ENCODE assay signal across 9 mouse cellular contexts in the genomic region with DNA sequence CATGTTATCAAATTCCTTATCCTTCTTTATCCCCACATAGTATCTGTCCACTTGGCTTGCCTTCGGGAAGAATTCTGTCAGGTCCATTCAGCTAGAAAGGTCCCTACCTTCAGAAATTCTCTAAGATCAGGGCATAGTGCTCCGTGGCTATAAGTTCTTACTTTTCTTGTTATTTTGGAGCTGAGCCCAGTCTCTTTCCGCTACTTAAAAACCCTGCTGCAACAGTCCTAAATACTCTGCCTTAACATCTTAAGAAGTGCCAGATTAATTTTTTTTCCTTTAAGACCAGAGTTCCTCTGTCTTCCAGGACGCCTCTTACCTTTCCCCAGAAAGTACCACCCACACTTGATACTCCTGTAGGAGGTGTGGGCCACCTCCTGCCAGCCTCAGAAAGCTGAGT. TPM values are rescaled to one million over a fixed set of nuclear protein-coding genes. Genes with fewer than 3 reads are reported as not detected.
A peak's percentile ranks its signal among the peaks of the same experiment; 100 is the strongest.
DNase-seq lines count a peak whose midpoint lies in the region; ATAC-seq and TF ChIP-seq lines count a peak whose summit lies in the region.
"Had no signal": no experiment of that assay in that cellular context is flagged by ENCODE, and none has a peak within 500 bp of the region (broad histone marks: within the 10 kb centered on the region; RNA-seq: fewer than 3 reads in every experiment).

No protein-coding gene starts in this region.

- H3K4me3 ChIP-seq in hindbrain, embryonic 13.5 days: no peak overlapping the region
- no peak overlapping the region for H3K4me3 ChIP-seq in hindbrain, embryonic 10.5 days
- no peak overlapping the region for H3K4me3 ChIP-seq in lung, postnatal 0 days (ENCODE audit: low read depth, low read length)
- H3K4me3 ChIP-seq in embryonic facial prominence, embryonic 15.5 days (replicated peaks): no peak overlapping the region
- no peak overlapping the region for H3K4me3 ChIP-seq in myocyte

- no peak overlapping the region for H3K9ac ChIP-seq in hindbrain, embryonic 13.5 days
- no peak overlapping the region for H3K9ac ChIP-seq in lung, postnatal 0 days (replicated peaks; ENCODE audit: low read depth)
- H3K9ac ChIP-seq in embryonic facial prominence, embryonic 15.5 days: no peak overlapping the region

- peaks cover 89% of the 10 kb centered on the region for H3K4me1 ChIP-seq in hindbrain, embryonic 13.5 days (replicated peaks)
- peaks cover 90% of the 10 kb centered on the region for H3K4me1 ChIP-seq in hindbrain, embryonic 10.5 days (replicated peaks)
- peaks cover 81% of the 10 kb centered on the region for H3K4me1 ChIP-seq in lung, postnatal 0 days (ENCODE audit: insufficient read depth, low read depth, low read length)
- H3K4me1 ChIP-seq in embryonic facial prominence, embryonic 15.5 days: peaks cover 87% of the 10 kb centered on the region

- TF ChIP-seq EP300 in lung, postnatal 0 days (IDR thresholded peaks at IDR 0.05): no peak

- H3K27ac ChIP-seq in hindbrain, embryonic 13.5 days: peak overlapping the region; percentile 99
- H3K27ac ChIP-seq in hindbrain, embryonic 10.5 days: no peak overlapping the region; the same call in 1 of the 2 replicates
- peak overlapping the region; percentile 92 for H3K27ac ChIP-seq in lung, postnatal 0 days (ENCODE audit: low read length)
- peak overlapping the region; percentile 66; the same call in 1 of the 2 replicates for H3K27ac ChIP-seq in embryonic facial prominence, embryonic 15.5 days (replicated peaks)

- TF ChIP-seq CTCF in lung, postnatal 0 days (IDR thresholded peaks at IDR 0.05): no peak

- no peaks in the 10 kb centered on the region for H3K27me3 ChIP-seq in hindbrain, embryonic 13.5 days
- no peaks in the 10 kb centered on the region for H3K27me3 ChIP-seq in hindbrain, embryonic 10.5 days (ENCODE audit: insufficient read depth, poor library complexity, severe bottlenecking)
- H3K27me3 ChIP-seq in lung, postnatal 0 days (replicated peaks; ENCODE audit: insufficient read depth, low read length): no peaks in the 10 kb centered on the region
- no peaks in the 10 kb centered on the region for H3K27me3 ChIP-seq in embryonic facial prominence, embryonic 15.5 days
- H3K27me3 ChIP-seq in myocyte (ENCODE audit: control insufficient read depth, insufficient read depth, insufficient read length): no peaks in the 10 kb centered on the region

- H3K4me2 ChIP-seq in hindbrain, embryonic 13.5 days: no peak overlapping the region
- H3K4me2 ChIP-seq in lung, postnatal 0 days (replicated peaks; ENCODE audit: low read depth, low read length): no peak overlapping the region; the same call in 1 of the 2 replicates
- no peak overlapping the region for H3K4me2 ChIP-seq in embryonic facial prominence, embryonic 15.5 days (replicated peaks)
- H3K4me2 ChIP-seq in myocyte (ENCODE audit: low read depth): peak overlapping the region; percentile 49

- WGBS in hindbrain, embryonic 13.5 days: 67% methylated on average over 4 of the region's 4 CpGs
- 81% methylated on average over 4 of the region's 4 CpGs for WGBS in hindbrain, embryonic 10.5 days
- 7% methylated on average over 4 of the region's 4 CpGs for WGBS in lung, postnatal 0 days
- 15% methylated on average over 4 of the region's 4 CpGs for WGBS in embryonic facial prominence, embryonic 15.5 days

- H3K79me2 ChIP-seq in myocyte (ENCODE audit: control insufficient read depth, insufficient read depth): peaks cover 73% of the 10 kb centered on the region

- H3K36me3 ChIP-seq in hindbrain, embryonic 13.5 days: no peaks in the 10 kb centered on the region
- H3K36me3 ChIP-seq in hindbrain, embryonic 10.5 days: no peaks in the 10 kb centered on the region
- H3K36me3 ChIP-seq in lung, postnatal 0 days (ENCODE audit: insufficient read depth, low read length): no peaks in the 10 kb centered on the region
- H3K36me3 ChIP-seq in embryonic facial prominence, embryonic 15.5 days: no peaks in the 10 kb centered on the region
- no peaks in the 10 kb centered on the region for H3K36me3 ChIP-seq in myocyte (ENCODE audit: control insufficient read depth, insufficient read depth)

- H3ac ChIP-seq in myocyte (ENCODE audit: control insufficient read depth, insufficient read length): no peak overlapping the region

- DNase-seq in hindbrain, embryonic 10.5 days (ENCODE audit: low spot score): no peak
- peak; percentile 43 for DNase-seq in lung, postnatal 0 days (ENCODE audit: low spot score)
- no peak for DNase-seq in lung, postnatal 14 days
- no peak for DNase-seq in right cerebral cortex, adult 18-20 months
- DNase-seq: kidney, postnatal 14 days had no signal

- ATAC-seq in hindbrain, embryonic 13.5 days (ENCODE audit: low FRiP score): no peak
- ATAC-seq in lung, postnatal 0 days: no peak
- no peak for ATAC-seq in embryonic facial prominence, embryonic 15.5 days (ENCODE audit: insufficient number of reproducible peaks, low FRiP score, low TSS enrichment, low read depth)
- no peak for ATAC-seq in megakaryocyte progenitor cell, adult 5-6 weeks (replicated peaks; ENCODE audit: poor library complexity)

- TF ChIP-seq POLR2A in myocyte (IDR thresholded peaks at IDR 0.05; ENCODE audit: insufficient read length, low read depth): no peak

- H3K9me3 ChIP-seq in hindbrain, embryonic 13.5 days: no peaks in the 10 kb centered on the region
- H3K9me3 ChIP-seq in hindbrain, embryonic 10.5 days: no peaks in the 10 kb centered on the region
- no peaks in the 10 kb centered on the region for H3K9me3 ChIP-seq in lung, postnatal 0 days (ENCODE audit: low read length)
- H3K9me3 ChIP-seq in embryonic facial prominence, embryonic 15.5 days (replicated peaks): no peaks in the 10 kb centered on the region

TF ChIP-seq in myocyte, 11 proteins besides CTCF, POLR2A, EP300 and RAD21:
- TF ChIP-seq SRF (IDR thresholded peaks at IDR 0.05; ENCODE audit: control insufficient read depth, insufficient read length, low read depth) (no peak), USF1 (IDR thresholded peaks at IDR 0.05; ENCODE audit: low read depth) (no peak), MYOD1 (IDR thresholded peaks at IDR 0.05; ENCODE audit: control insufficient read depth in 1 of 3, insufficient read length in 2 of 3, low read depth in 2 of 3) (no peak), REST (IDR thresholded peaks at IDR 0.05; ENCODE audit: insufficient read depth, insufficient read length) (no peak), MYOG (IDR thresholded peaks at IDR 0.05; ENCODE audit: control insufficient read depth in 1 of 3, insufficient read depth in 1 of 3, insufficient read length in 2 of 3, low read depth in 2 of 3) (no peak), POLR2AphosphoS2 (IDR thresholded peaks at IDR 0.05; ENCODE audit: insufficient read length, low read depth) (no peak), E2F4 (IDR thresholded peaks at IDR 0.05; ENCODE audit: insufficient read depth) (no peak), CEBPB (IDR thresholded peaks at IDR 0.05; ENCODE audit: insufficient read depth, poor library complexity, severe bottlenecking) (no peak), MAX (IDR thresholded peaks at IDR 0.05; ENCODE audit: low read depth) (no peak), TCF12 (IDR thresholded peaks at IDR 0.05; ENCODE audit: insufficient read depth, poor library complexity, severe bottlenecking) (no peak), TCF3 (IDR thresholded peaks at IDR 0.05; ENCODE audit: insufficient read length, low read depth) (no peak)

RNA-seq across cellular contexts. Expression of a gene that starts 6.4 kb away (rescaled TPM):
- polyA plus RNA-seq in hindbrain, embryonic 13.5 days (2015; fragmentation: Nextera tagmentation; extraction: Ambion mirVana): 76.4 and 77.0 TPM in 2 replicates
- polyA plus RNA-seq in hindbrain, embryonic 10.5 days (2016; fragmentation: Nextera tagmentation; extraction: Ambion mirVana): 95.5 and 95.7 TPM in 2 replicates
- polyA plus RNA-seq in lung, postnatal 0 days (2015; fragmentation: Nextera tagmentation; extraction: Ambion mirVana): 77.3 and 84.9 TPM in 2 replicates
- 84.7 and 86.6 TPM in 2 replicates for polyA plus RNA-seq in embryonic facial prominence, embryonic 15.5 days (2015; fragmentation: Nextera tagmentation; extraction: Ambion mirVana)
- polyA plus RNA-seq in myocyte (2012; fragmentation: generic; extraction: Trizol): 90.6 TPM
- 30.7 and 36.6 TPM in 2 replicates for total RNA-seq in megakaryocyte progenitor cell, adult 5-6 weeks (2015)
- total RNA-seq in megakaryocyte progenitor cell, adult 5-6 weeks (2017): 35.6 and 42.0 TPM in 2 replicates

RNA-seq across cellular contexts. Expression of a gene that starts 53.4 kb away (rescaled TPM):
- polyA plus RNA-seq in hindbrain, embryonic 13.5 days (2015; fragmentation: Nextera tagmentation; extraction: Ambion mirVana): 78.5 and 81.6 TPM in 2 replicates
- 45.2 and 52.6 TPM in 2 replicates for polyA plus RNA-seq in hindbrain, embryonic 10.5 days (2016; fragmentation: Nextera tagmentation; extraction: Ambion mirVana)
- polyA plus RNA-seq in lung, postnatal 0 days (2015; fragmentation: Nextera tagmentation; extraction: Ambion mirVana): 40.6 and 50.1 TPM in 2 replicates
- 89.0 and 91.4 TPM in 2 replicates for polyA plus RNA-seq in embryonic facial prominence, embryonic 15.5 days (2015; fragmentation: Nextera tagmentation; extraction: Ambion mirVana)
- 1.8 TPM for polyA plus RNA-seq in myocyte (2012; fragmentation: generic; extraction: Trizol)
- 10.8 and 20.4 TPM in 2 replicates for total RNA-seq in megakaryocyte progenitor cell, adult 5-6 weeks (2015)
- 8.7 and 15.3 TPM in 2 replicates for total RNA-seq in megakaryocyte progenitor cell, adult 5-6 weeks (2017)

Comparison
In these comparisons a context has a peak if more than half of its experiments do, and no peak if none do; other contexts are left out.
1. RNA of a gene that starts 53.4 kb away (polyA plus RNA-seq): 89.0 to 91.4 TPM in embryonic facial prominence, embryonic 15.5 days, 78.5 to 81.6 TPM in hindbrain, embryonic 13.5 days, 45.2 to 52.6 TPM in hindbrain, embryonic 10.5 days and 40.6 to 50.1 TPM in lung, postnatal 0 days; 1.8 TPM in myocyte (single experiment); every median in the first group is over 10 times any median in the second.